In the genomic region with DNA sequence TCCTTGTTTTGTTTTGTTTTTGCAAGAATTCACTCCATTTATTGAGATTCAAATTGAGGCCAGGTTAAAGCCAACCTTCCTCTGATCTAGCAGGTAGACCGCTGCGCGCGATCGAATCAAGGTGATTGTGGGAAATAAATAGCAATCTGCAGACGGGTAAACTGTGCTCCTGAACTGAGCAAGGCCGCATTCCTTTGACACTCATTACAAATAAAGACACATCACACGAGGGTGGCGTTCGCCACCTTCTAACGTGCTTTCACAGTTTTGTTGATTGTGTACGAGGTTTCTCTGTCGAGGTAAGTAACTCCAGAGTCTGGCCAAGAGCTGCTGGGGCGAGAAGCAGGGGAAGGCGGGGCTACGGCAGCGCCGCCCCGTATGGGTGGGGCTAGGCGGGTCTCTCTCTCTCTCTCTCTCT, we compare ENCODE assay signal across 7 mouse cellular contexts. TPM values are rescaled to one million over a fixed set of nuclear protein-coding genes. Genes with fewer than 3 reads are reported as not detected.
A peak's percentile ranks its signal among the peaks of the same experiment; 100 is the strongest.
DNase-seq lines count a peak whose midpoint lies in the region; ATAC-seq and TF ChIP-seq lines count a peak whose summit lies in the region.

No protein-coding gene starts in this region.

- ATAC-seq in embryonic facial prominence, embryonic 12.5 days (ENCODE audit: insufficient number of reproducible peaks, insufficient read depth, low FRiP score, low TSS enrichment), result peak; percentile 35; the same call in 1 of the 2 replicates
- peak; percentile 50; the same call in 1 of the 2 replicates for ATAC-seq in stomach, embryonic 16.5 days (ENCODE audit: insufficient read depth, low FRiP score)

- no peaks in the 10 kb centered on the region for H3K9me3 ChIP-seq in embryonic facial prominence, embryonic 12.5 days
- H3K9me3 ChIP-seq in stomach, embryonic 16.5 days (replicated peaks; ENCODE audit: control insufficient read depth, low read length), result no peaks in the 10 kb centered on the region; the same call in 1 of the 2 replicates

- TF ChIP-seq CTCF in lung, adult 2 months (IDR thresholded peaks at IDR 0.05; ENCODE audit: insufficient read depth, low read length), result no peak

- H3K36me3 ChIP-seq in embryonic facial prominence, embryonic 12.5 days, result no peaks in the 10 kb centered on the region
- no peaks in the 10 kb centered on the region for H3K36me3 ChIP-seq in stomach, embryonic 16.5 days (ENCODE audit: control insufficient read depth, insufficient read depth, low read length)

- peak overlapping the region; percentile 27 for H3K4me3 ChIP-seq in embryonic facial prominence, embryonic 12.5 days
- peak overlapping the region; percentile 13 for H3K4me3 ChIP-seq in lung, adult 2 months (replicated peaks; ENCODE audit: extremely low read depth, low read depth, low read length)
- H3K4me3 ChIP-seq in stomach, embryonic 16.5 days (replicated peaks; ENCODE audit: low read length), result peak overlapping the region; percentile 33

- DNase-seq in adrenal gland, postnatal 25 days, result peak; percentile 45
- peak; percentile 57 for DNase-seq in kidney, adult 18-20 months
- DNase-seq in lung, adult 2 months, result peak; percentile 33
- DNase-seq in T-cell, adult 2 months (ENCODE audit: low spot score), result no peak
- no peak for DNase-seq in yolk sac, embryonic 10.5 days (ENCODE audit: low spot score)

- H3K4me1 ChIP-seq in embryonic facial prominence, embryonic 12.5 days, result peaks cover 12% of the 10 kb centered on the region; the same call in 1 of the 2 replicates
- H3K4me1 ChIP-seq in lung, adult 2 months (ENCODE audit: control insufficient read depth, insufficient read depth, low read length), result no peaks in the 10 kb centered on the region
- 0 out of 2 replicates have a peak, but pooled peaks cover 3% of the 10 kb centered on the region for H3K4me1 ChIP-seq in stomach, embryonic 16.5 days (ENCODE audit: control insufficient read depth, insufficient read depth, low read length)

- no peak overlapping the region for H3K9ac ChIP-seq in embryonic facial prominence, embryonic 12.5 days
- H3K9ac ChIP-seq in stomach, embryonic 16.5 days (ENCODE audit: low read length), result 0 out of 2 replicates have a peak overlapping the region, but pooled peaks have one; percentile 37

- no peaks in the 10 kb centered on the region for H3K27me3 ChIP-seq in embryonic facial prominence, embryonic 12.5 days
- no peaks in the 10 kb centered on the region; the same call in 1 of the 2 replicates for H3K27me3 ChIP-seq in stomach, embryonic 16.5 days (ENCODE audit: control insufficient read depth, insufficient read depth, low read length)

- no peak overlapping the region for H3K27ac ChIP-seq in embryonic facial prominence, embryonic 12.5 days
- no peak overlapping the region for H3K27ac ChIP-seq in stomach, embryonic 16.5 days (ENCODE audit: low read length)

- WGBS in embryonic facial prominence, embryonic 12.5 days, result 2% methylated on average over 19 of the region's 20 CpGs
- 2% methylated on average over 20 of the region's 20 CpGs for WGBS in lung, adult 2 months
- WGBS in stomach, embryonic 16.5 days, result 1% methylated on average over 20 of the region's 20 CpGs

- no peak for TF ChIP-seq POLR2A in lung, adult 2 months (IDR thresholded peaks at IDR 0.05; ENCODE audit: borderline replicate concordance, extremely low read depth, low read depth, low read length)

- peak overlapping the region; percentile 51 for H3K4me2 ChIP-seq in embryonic facial prominence, embryonic 12.5 days (replicated peaks)
- H3K4me2 ChIP-seq in stomach, embryonic 16.5 days (ENCODE audit: low read depth, low read length), result peak overlapping the region; percentile 57

RNA-seq across cellular contexts. Expression of a gene that starts 17.4 kb away (rescaled TPM):
- 10.8 and 11.9 TPM in 2 replicates for total RNA-seq in adrenal gland, postnatal 25 days (2021)
- 0.08 and 0.18 TPM in 2 replicates for polyA plus RNA-seq in embryonic facial prominence, embryonic 12.5 days (2016; fragmentation: Nextera tagmentation; extraction: Ambion mirVana)
- 7.4 and 7.8 TPM in 2 replicates for polyA plus RNA-seq in lung, adult 2 months (2012; rRNA removed)
- 0.98 and 1.7 TPM in 2 replicates for polyA plus RNA-seq in stomach, embryonic 16.5 days (2015; fragmentation: Nextera tagmentation; extraction: Ambion mirVana)

Comparison
In these comparisons a context has a peak if more than half of its experiments do, and no peak if none do; other contexts are left out.
1. DNase-seq: peak in adrenal gland, postnatal 25 days (single experiment), kidney, adult 18-20 months (single experiment) and lung, adult 2 months (single experiment); none in T-cell, adult 2 months (single experiment) and yolk sac, embryonic 10.5 days (single experiment).
2. Peak in every context shown above with its lines, with median percentiles within 50 percentile points of each other: H3K4me3 ChIP-seq.